Mouse (Mus musculus) testis, adult 2 months (tissue): ENCODE data around the gene Zfp688.

Experiments used
- CTCF ChIP-seq: fragments of 200-500 bp; IDR thresholded peaks from 2 replicates; pipeline ENCODE4 v1.5.1; 2012; ENCODE audit warnings: low read depth, mild to moderate bottlenecking, inconsistent platforms, low read length, moderate library complexity; ENCODE audit not compliant: control insufficient read depth, insufficient read depth, insufficient replicate concordance
- POLR2A ChIP-seq: fragments of 200-500 bp; IDR thresholded peaks from 2 replicates; pipeline ENCODE4 v1.6.1; 2012; ENCODE audit warnings: low read depth, mild to moderate bottlenecking, inconsistent platforms, low read length, moderate library complexity; ENCODE audit not compliant: control insufficient read depth

GRCm38 (mm10) chr7:127375271-127376245 lies 46.3 kb downstream of the Zfp688 start, which contains the start of gene Zfp747:
- TF ChIP-seq CTCF = peak; percentile 50; the same call in 1 of the 2 replicates
- TF ChIP-seq POLR2A = 0 out of 2 replicates have a peak, but pooled peaks have one; percentile 18
